Mouse (Mus musculus) left cerebral cortex, adult 8-10 months (tissue): ENCODE measurements around the gene Lmo4. TPM values are rescaled to one million over a fixed set of nuclear protein-coding genes. Genes with fewer than 3 reads are reported as not detected.

Experiments
- DNase-seq, 2 experiments: peaks; one replicate each; pipeline ENCODE4 v3.0.0; 2022; ENCODE audit warnings: low spot score in 2 of 2
- total RNA-seq, 4 experiments: library from RNA; stranded (reverse); gene quantifications; 2 replicates each; pipeline ENCODE4 v1.2.4; 2022

Lmo4 gene
- total RNA-seq, 4 experiments from 2014 or later, result 234 to 286 (median 267) TPM

DNA sequence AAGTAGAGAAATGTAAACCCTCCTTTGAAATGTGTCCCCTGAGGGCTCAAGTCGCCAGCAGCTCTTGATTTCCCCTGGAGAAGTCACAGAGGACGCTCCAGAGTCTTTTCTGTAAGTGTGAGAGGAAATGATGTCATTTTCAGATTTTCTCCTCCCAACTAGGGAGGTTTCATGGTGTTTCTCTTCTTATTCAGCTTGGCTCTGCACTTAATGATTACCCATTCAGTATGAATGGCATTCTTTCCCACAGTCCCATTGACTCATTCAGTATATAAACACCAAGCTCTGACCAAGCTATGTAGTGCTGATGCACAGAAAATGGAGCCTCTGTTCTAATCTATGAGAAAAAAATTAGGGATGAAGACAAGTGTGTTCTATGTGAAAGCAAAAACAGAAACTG is 51.6 kb downstream of the Lmo4 start:
- DNase-seq, result no peak

DNA sequence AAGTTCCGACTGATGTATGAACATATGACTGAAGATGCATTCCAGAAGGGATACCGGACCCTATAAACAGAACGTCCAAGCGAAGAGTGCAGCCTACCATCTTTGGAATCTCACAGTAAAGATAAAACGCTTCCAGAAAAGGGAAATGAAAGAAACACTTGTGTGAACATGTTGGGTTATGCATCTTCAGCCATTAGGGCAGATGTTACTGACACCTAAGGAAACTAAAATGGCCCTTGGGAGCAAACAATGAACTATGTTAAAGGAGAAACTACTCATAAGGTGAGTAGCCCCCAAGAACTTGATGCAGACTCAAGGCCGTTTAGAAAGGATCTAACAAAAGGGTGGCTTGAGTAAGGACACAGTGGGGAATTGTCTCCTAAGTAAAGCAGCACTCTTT is 54.0 kb downstream of the Lmo4 start:
- DNase-seq, result no peak

DNA sequence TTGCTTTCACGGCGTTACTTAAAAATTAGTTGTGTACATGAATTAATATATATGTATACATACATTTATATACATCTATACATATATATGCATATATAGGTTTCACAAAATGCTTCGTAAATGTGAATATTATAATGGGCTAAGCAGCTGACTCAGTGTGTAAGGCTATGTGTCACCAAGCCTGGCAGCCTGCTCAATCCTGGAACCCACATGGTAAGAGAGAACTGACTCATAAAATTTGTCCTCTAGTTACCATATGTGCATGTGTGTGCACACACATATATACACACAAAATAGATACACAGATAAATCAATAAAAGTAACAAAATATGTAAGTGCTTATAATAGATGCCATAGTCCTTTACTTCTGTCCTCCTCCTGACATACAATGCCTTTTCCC is 56.8 kb downstream of the Lmo4 start:
- no peak for DNase-seq

DNA sequence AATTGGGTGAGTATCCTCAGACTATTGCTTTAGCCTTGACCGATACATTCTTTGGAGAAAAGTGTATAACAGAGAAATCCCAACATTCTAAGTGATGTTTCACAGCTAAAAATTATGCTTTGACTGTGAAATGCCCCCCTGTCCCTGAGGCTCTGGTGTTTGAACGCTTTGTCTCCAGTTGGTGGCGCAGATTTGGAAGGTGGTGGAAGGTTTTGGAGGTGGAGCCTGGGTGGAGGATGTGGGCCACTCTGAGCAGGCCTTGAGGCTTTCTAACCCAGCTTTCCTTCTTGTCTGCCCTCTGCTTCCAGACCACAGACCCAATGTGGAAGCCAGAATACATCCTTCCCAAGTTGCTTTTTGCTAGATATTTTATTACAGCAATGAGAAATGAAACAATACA is 57.8 kb downstream of the Lmo4 start:
- DNase-seq, result no peak

DNA sequence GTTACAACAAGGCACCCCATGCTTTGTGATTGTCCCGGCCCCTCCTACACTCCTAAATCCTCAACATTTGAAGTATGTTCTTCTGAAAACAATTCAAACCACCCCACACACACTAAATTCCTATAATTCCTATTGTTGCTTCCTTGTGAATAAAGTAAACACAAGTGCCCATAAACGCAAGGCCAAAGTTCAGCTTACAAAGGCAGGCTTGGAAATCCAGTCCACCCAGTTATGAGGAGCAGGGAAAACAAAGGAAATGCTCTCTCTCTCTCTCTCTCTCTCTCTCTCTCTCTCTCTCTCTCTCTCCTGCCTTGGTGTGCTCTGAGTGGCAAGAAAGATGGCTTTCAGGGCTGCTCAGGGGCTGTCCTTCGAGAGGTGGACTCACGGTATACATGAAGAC is 61.0 kb downstream of the Lmo4 start:
- no peak for DNase-seq

DNA sequence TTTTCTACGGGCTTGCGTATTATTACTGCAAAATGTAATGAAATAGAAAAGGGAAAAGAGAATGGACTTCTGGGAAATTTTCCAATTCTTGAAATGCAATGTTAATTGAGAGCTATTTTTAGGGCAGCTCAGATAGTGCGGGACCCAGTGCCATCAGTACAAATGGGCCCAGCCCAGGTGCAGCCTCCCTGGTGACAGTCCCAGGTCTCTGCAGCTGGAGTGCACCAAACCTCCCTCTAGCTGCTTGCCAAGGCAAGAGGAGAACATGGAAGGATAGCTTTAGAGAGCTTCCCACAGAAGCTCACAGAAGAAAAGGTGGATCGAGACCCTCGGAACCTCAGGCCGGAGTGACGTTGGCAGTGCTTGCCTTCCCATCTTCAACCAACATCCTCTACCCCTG is 62.1 kb downstream of the Lmo4 start:
- no peak for DNase-seq

DNA sequence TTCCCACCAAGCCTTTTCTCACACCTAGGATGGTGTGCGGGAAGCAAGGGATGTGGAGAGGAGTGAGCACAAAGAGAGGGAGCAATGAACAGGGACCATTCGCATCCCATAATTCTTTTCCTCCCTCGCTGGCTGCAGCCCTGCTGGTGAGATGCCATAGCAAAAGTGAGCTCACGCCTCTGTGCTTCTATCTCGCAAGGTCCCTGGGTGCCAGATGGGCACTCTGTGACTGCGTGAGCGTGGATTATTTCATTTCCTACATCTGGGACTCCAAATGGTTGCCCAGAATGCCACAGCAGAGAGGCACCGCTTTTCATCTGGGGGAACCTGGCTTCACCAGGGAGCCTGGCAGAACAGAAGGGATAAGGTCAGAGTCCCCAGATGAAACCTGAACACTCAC is 63.2 kb downstream of the Lmo4 start:
- DNase-seq, result peak; percentile 3 to 53

DNA sequence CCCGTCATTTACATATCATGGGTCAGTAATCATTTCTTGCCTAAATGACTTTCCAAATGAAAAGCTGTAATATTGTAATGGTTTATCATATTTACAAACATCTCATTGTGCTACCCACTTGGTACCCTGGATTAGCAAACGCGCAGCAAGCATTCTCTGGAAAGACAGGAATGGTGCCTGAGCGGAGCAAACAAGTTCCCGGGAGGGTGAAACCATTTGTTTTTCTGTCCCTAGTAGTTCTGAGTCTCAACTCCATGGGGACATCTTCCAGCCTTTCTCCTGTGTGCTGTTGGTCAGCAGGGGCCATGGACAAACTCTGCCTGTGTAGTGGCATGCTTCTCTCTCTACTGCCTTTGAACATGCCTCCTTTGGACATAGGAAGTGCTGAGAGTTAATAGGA is 64.2 kb downstream of the Lmo4 start:
- DNase-seq, result no peak

DNA sequence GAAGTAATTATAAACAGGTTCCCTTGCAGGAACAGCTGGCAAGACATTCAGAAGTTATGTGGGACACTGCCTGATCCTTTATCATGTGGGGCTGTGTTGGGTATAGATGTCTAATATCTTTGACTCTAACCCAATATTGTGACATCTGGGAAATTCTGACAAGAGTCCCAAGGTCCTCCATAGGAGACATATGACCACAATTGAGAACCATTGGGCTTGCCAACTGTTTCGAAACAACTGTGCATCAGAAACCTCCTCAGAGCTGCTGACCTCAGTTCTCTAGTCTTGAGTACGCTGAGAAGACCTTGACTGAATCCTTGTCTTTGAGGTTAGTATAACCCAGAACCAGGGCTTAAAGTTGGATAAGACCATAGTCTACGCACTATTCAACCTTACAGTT is 66.4 kb downstream of the Lmo4 start:
- no peak for DNase-seq
